Mouse (Mus musculus): ENCODE measurements around the gene Alkbh3. TPM values are rescaled to one million over a fixed set of nuclear protein-coding genes. Genes with fewer than 3 reads are reported as not detected.

Gene Alkbh3
- polyA plus RNA-seq, 2 experiments from 2014 or later, result 44.5 to 56.2 TPM

- ATAC-seq, result no peak
Measured at GRCm38 (mm10) chr2:93992259-93992658, 18.3 kb downstream of the Alkbh3 start.

GRCm38 (mm10) chr2:93991336-93991735, 19.3 kb downstream of the Alkbh3 start:
- ATAC-seq, result no peak

GRCm38 (mm10) chr2:93988440-93988839, 22.2 kb downstream of the Alkbh3 start:
- ATAC-seq, result no peak

- no peak for ATAC-seq
Measured at GRCm38 (mm10) chr2:93982457-93983235, 28.0 kb downstream of the Alkbh3 start.

GRCm38 (mm10) chr2:93979249-93980120, 31.1 kb downstream of the Alkbh3 start:
- ATAC-seq, result no peak

- peak; percentile 89 for ATAC-seq
Measured at GRCm38 (mm10) chr2:93976436-93977252, 34.0 kb downstream of the Alkbh3 start.

GRCm38 (mm10) chr2:93975526-93976435, 34.8 kb downstream of the Alkbh3 start:
- peak; percentile 29 for ATAC-seq

GRCm38 (mm10) chr2:93975041-93975440, 35.6 kb downstream of the Alkbh3 start:
- ATAC-seq, result no peak

- ATAC-seq, result no peak
Measured at GRCm38 (mm10) chr2:93971647-93972046, 39.0 kb downstream of the Alkbh3 start.

- ATAC-seq, result no peak
Measured at GRCm38 (mm10) chr2:93964494-93965160, 46.0 kb downstream of the Alkbh3 start.

- ATAC-seq, result no peak
Measured at GRCm38 (mm10) chr2:93963802-93964201, 46.8 kb downstream of the Alkbh3 start.

- no peak for ATAC-seq
Measured at GRCm38 (mm10) chr2:93961716-93962115, 48.9 kb downstream of the Alkbh3 start.

- no peak for ATAC-seq
Measured at GRCm38 (mm10) chr2:93959346-93959745, 51.3 kb downstream of the Alkbh3 start.

GRCm38 (mm10) chr2:93958216-93958615, 52.4 kb downstream of the Alkbh3 start:
- no peak for ATAC-seq

- no peak for ATAC-seq
Measured at GRCm38 (mm10) chr2:93957785-93958175, 52.8 kb downstream of the Alkbh3 start.

GRCm38 (mm10) chr2:93956908-93957784, 53.5 kb downstream of the Alkbh3 start, which contains the start of gene Gm13889:
Gene Gm13889 (minus strand): TSS chr2:93957201.
- no peak for ATAC-seq

- no peak for ATAC-seq
Measured at GRCm38 (mm10) chr2:93956331-93956801, 54.2 kb downstream of the Alkbh3 start.

GRCm38 (mm10) chr2:93955886-93956285, 54.7 kb downstream of the Alkbh3 start:
- no peak for ATAC-seq

GRCm38 (mm10) chr2:93954781-93955578, 55.6 kb downstream of the Alkbh3 start:
- no peak for ATAC-seq
